Mouse (Mus musculus) MEL (cell line): ENCODE results near the gene Spp2. TPM values are rescaled to one million over a fixed set of nuclear protein-coding genes. Genes with fewer than 3 reads are reported as not detected.
A peak's percentile ranks its signal among the peaks of the same experiment; 100 is the strongest.

ENCODE experiments used
- DNase-seq: peaks from one replicate; pipeline ENCODE4 v3.0.0; 2011; ENCODE audit warnings: low read depth, low spot score
- H3K27ac ChIP-seq: 2 replicates; pipeline ENCODE4 v1.5.1; 2012; ENCODE audit warnings: low read depth, mild to moderate bottlenecking, control low read depth, low read length, moderate library complexity; ENCODE audit not compliant: control insufficient read depth
- H3K27me3 ChIP-seq, 2 experiments: fragments of 150-350 bp in 1 of 2; sonication (generic) in 1 of 2; 2 replicates each; pipeline ENCODE4 v1.6.1; 2012; ENCODE audit warnings: low read length in 2 of 2, mild to moderate bottlenecking in 2 of 2, improper control_type of control experiment in 1 of 2, moderate library complexity in 1 of 2; ENCODE audit not compliant: insufficient read depth in 2 of 2, control insufficient read depth in 1 of 2
- H3K36me3 ChIP-seq, 2 experiments: 2 replicates each; pipeline ENCODE4 v1.6.1; 2012 to 2014; ENCODE audit warnings: low read length in 2 of 2, improper control_type of control experiment in 1 of 2, inconsistent platforms in 1 of 2, mild to moderate bottlenecking in 1 of 2; ENCODE audit not compliant: insufficient read depth in 2 of 2, control insufficient read depth in 1 of 2
- H3K4me1 ChIP-seq, 2 experiments: fragments of 150-350 bp in 1 of 2; sonication (generic) in 1 of 2; 2 replicates each; pipeline ENCODE4 v1.6.1; 2012; ENCODE audit warnings: low read length in 2 of 2, improper control_type of control experiment in 1 of 2, mild to moderate bottlenecking in 1 of 2; ENCODE audit not compliant: insufficient read depth in 2 of 2, control insufficient read depth in 1 of 2
- H3K4me3 ChIP-seq, 2 experiments: fragments of 150-350 bp in 1 of 2; sonication (generic) in 1 of 2; 2 replicates each; pipeline ENCODE4 v1.5.1; 2012; ENCODE audit warnings: low read depth in 2 of 2, low read length in 2 of 2, mild to moderate bottlenecking in 2 of 2, moderate library complexity in 2 of 2, control low read depth in 1 of 2, improper control_type of control experiment in 1 of 2; ENCODE audit not compliant: control insufficient read depth in 1 of 2, insufficient read depth in 1 of 2
- H3K79me2 ChIP-seq: 2 replicates; pipeline ENCODE4 v1.6.1; 2012; ENCODE audit warnings: mild to moderate bottlenecking, low read length, moderate library complexity; ENCODE audit not compliant: control insufficient read depth, poor library complexity, insufficient read depth
- H3K9ac ChIP-seq: 2 replicates; pipeline ENCODE4 v1.6.1; 2012; ENCODE audit warnings: low read depth, mild to moderate bottlenecking, control low read depth, low read length, moderate library complexity; ENCODE audit not compliant: control insufficient read depth, poor library complexity, severe bottlenecking
- H3K9me3 ChIP-seq: fragments of 150-350 bp; sonication (generic); replicated peaks from 2 replicates; pipeline ENCODE4 v1.6.1; 2012; ENCODE audit warnings: mild to moderate bottlenecking, low read length, improper control_type of control experiment, moderate library complexity; ENCODE audit not compliant: insufficient read depth
- CHD1 ChIP-seq: IDR thresholded peaks from 2 replicates; pipeline ENCODE4 v1.6.1; 2012; ENCODE audit warnings: low read depth, mild to moderate bottlenecking, inconsistent platforms, low read length, improper control_type of control experiment
- CTCF ChIP-seq, 3 experiments: IDR thresholded peaks in 2 of 3; conservative IDR thresholded peaks in 1 of 3; 2 replicates each; pipeline ENCODE4 v1.5.1; 2011 to 2012; ENCODE audit warnings: low read length in 3 of 3, low read depth in 2 of 3, mild to moderate bottlenecking in 2 of 3, improper control_type of control experiment in 1 of 3, inconsistent platforms in 1 of 3, mixed read lengths in 1 of 3, moderate library complexity in 1 of 3; ENCODE audit not compliant: control insufficient read depth in 1 of 3, insufficient read depth in 1 of 3, poor library complexity in 1 of 3, severe bottlenecking in 1 of 3
- ELF1 ChIP-seq: IDR thresholded peaks from 2 replicates; pipeline ENCODE4 v1.6.1; 2014; ENCODE audit warnings: low read depth, mild to moderate bottlenecking, inconsistent platforms, low read length, improper control_type of control experiment, moderate library complexity
- ETS1 ChIP-seq: IDR thresholded peaks from 2 replicates; pipeline ENCODE4 v1.6.1; 2012; ENCODE audit warnings: low read depth, mild to moderate bottlenecking, inconsistent platforms, low read length, improper control_type of control experiment, moderate library complexity
- GATA1 ChIP-seq: IDR thresholded peaks from 2 replicates; pipeline ENCODE4 v1.6.1; 2011; ENCODE audit warnings: low read depth, low read length, improper control_type of control experiment
- HCFC1 ChIP-seq: IDR thresholded peaks from 2 replicates; pipeline ENCODE4 v1.6.1; 2012; ENCODE audit warnings: low read depth, mild to moderate bottlenecking, inconsistent platforms, low read length, improper control_type of control experiment, moderate library complexity
- JUND ChIP-seq: IDR thresholded peaks from 2 replicates; pipeline ENCODE4 v1.6.1; 2011; ENCODE audit warnings: low read depth, mild to moderate bottlenecking, improper control_type of control experiment, low read length
- KAT2A ChIP-seq: conservative IDR thresholded peaks from 2 replicates; pipeline ENCODE4 v1.6.1; 2012; ENCODE audit warnings: low read depth, low read length, improper control_type of control experiment, inconsistent platforms
- MAFK ChIP-seq: IDR thresholded peaks from 2 replicates; pipeline ENCODE4 v1.6.1; 2011; ENCODE audit warnings: low read depth, mild to moderate bottlenecking, low read length, improper control_type of control experiment, borderline replicate concordance
- MAX ChIP-seq: IDR thresholded peaks from 2 replicates; pipeline ENCODE4 v1.6.1; 2011; ENCODE audit warnings: low read length, improper control_type of control experiment
- MAZ ChIP-seq: IDR thresholded peaks from 2 replicates; pipeline ENCODE4 v1.6.1; 2012; ENCODE audit warnings: low read depth, mild to moderate bottlenecking, inconsistent platforms, low read length, improper control_type of control experiment
- MEF2A ChIP-seq: IDR thresholded peaks from 2 replicates; pipeline ENCODE4 v1.6.1; 2014; ENCODE audit warnings: low read depth, mild to moderate bottlenecking, inconsistent platforms, low read length, improper control_type of control experiment; ENCODE audit not compliant: poor library complexity, insufficient replicate concordance, severe bottlenecking; ENCODE audit errors: extremely low read depth
- MXI1 ChIP-seq: IDR thresholded peaks from 2 replicates; pipeline ENCODE4 v1.6.1; 2011; ENCODE audit warnings: mild to moderate bottlenecking, low read depth, low read length, improper control_type of control experiment
- NRF1 ChIP-seq: IDR thresholded peaks from 2 replicates; pipeline ENCODE4 v1.6.1; 2014; ENCODE audit warnings: low read depth, mild to moderate bottlenecking, inconsistent platforms, low read length, improper control_type of control experiment, moderate library complexity; ENCODE audit not compliant: poor library complexity, insufficient read depth, severe bottlenecking
- RAD21 ChIP-seq: IDR thresholded peaks from 2 replicates; pipeline ENCODE4 v1.6.1; 2011; ENCODE audit warnings: mild to moderate bottlenecking, low read depth, low read length, improper control_type of control experiment
- SMC3 ChIP-seq: IDR thresholded peaks from 2 replicates; pipeline ENCODE4 v1.6.1; 2011; ENCODE audit warnings: low read depth, low read length, improper control_type of control experiment
- UBTF ChIP-seq: IDR thresholded peaks from 2 replicates; pipeline ENCODE4 v1.6.1; 2012; ENCODE audit warnings: low read depth, mild to moderate bottlenecking, inconsistent platforms, low read length, improper control_type of control experiment, moderate library complexity, borderline replicate concordance; ENCODE audit not compliant: insufficient read depth
- ZC3H11A ChIP-seq: IDR thresholded peaks from 2 replicates; pipeline ENCODE4 v1.6.1; 2012; ENCODE audit warnings: low read depth, mild to moderate bottlenecking, inconsistent platforms, low read length, improper control_type of control experiment
- polyA plus RNA-seq, 2 experiments: library from polyadenylated mRNA; stranded (reverse) in 1 of 2; unstranded in 1 of 2; fragments of >175 nt in 1 of 2; fragments of >200 nt in 1 of 2; gene quantifications; 2 replicates each; pipeline versions ENCODE4 v1.2.1 to v1.2.4; 2012; ENCODE audit warnings: low replicate concordance in 2 of 2, low read depth in 1 of 2; ENCODE audit not compliant: insufficient read length in 2 of 2, insufficient read depth in 1 of 2, missing spikeins in 1 of 2
- total RNA-seq: library from RNA; depleted of rRNA; stranded (reverse); fragments of 300-350 nt; gene quantifications from 2 replicates; pipeline ENCODE4 v1.2.3, GENCODE M21; 2012

Spp2 gene
- total and polyA plus RNA-seq, 3 experiments: not detected

- peaks cover 0 to 2% of the 10 kb centered on the region in 2 experiments; a peak in 1 of 4 replicates for H3K4me1 ChIP-seq
- no peaks in the 10 kb centered on the region for H3K79me2 ChIP-seq
- H3K9me3 ChIP-seq: no peaks in the 10 kb centered on the region
- no peaks in the 10 kb centered on the region for H3K27me3 ChIP-seq
- peaks cover 0 to 2% of the 10 kb centered on the region in 2 experiments; a peak in 2 of 4 replicates for H3K36me3 ChIP-seq
- H3K9ac ChIP-seq: no peak overlapping the region
- H3K27ac ChIP-seq: no peak overlapping the region
- no peak for TF ChIP-seq UBTF
- TF ChIP-seq CTCF (IDR thresholded peaks at IDR 0.05 in 2 of 3, conservative IDR thresholded peaks at IDR 0.05 in 1 of 3; ENCODE audit: control insufficient read depth in 1 of 3, insufficient read depth in 1 of 3, low read depth in 2 of 3, low read length in 3 of 3, poor library complexity in 1 of 3, severe bottlenecking in 1 of 3): peak in 2 of 3 experiments; percentile 31 to 60; a peak in 4 of 6 replicates
- TF ChIP-seq MAZ: no peak
- peak; percentile 51 for TF ChIP-seq ZC3H11A
- peak; percentile 77 for TF ChIP-seq SMC3
- TF ChIP-seq RAD21: peak; percentile 67
- DNase-seq: peak; percentile 31
- no peak overlapping the region for H3K4me3 ChIP-seq
These were observed 67.1 kb downstream of the Spp2 start for GRCm38 (mm10) chr1:88473899-88474298.

DNA sequence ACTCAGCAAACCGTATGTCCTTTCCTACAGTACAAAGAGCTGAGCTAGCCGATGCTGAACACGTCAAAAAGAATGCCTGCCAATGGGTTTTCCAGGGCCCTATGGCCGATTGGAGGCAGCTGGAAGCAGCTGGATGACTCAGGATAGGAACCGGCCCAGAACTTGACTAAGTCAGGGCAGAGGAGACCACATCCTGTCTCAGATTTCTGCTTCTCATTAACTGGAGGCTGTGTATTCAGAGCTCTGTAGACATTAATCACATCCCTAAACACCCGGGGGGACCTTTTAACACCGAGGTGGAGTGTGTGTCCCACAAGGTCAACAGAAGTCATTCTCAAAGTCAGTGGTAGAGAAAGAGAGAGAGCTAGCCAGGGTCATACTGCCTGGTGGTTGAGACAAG lies 67.8 kb downstream of the Spp2 start:
- H3K4me1 ChIP-seq: peaks cover 0 to 2% of the 10 kb centered on the region in 2 experiments; a peak in 1 of 4 replicates
- no peaks in the 10 kb centered on the region for H3K27me3 ChIP-seq
- DNase-seq: no peak
- no peak overlapping the region for H3K9ac ChIP-seq
- H3K4me3 ChIP-seq: no peak overlapping the region
- H3K27ac ChIP-seq: no peak overlapping the region
- H3K36me3 ChIP-seq: peaks cover 0 to 2% of the 10 kb centered on the region in 2 experiments; a peak in 2 of 4 replicates
- H3K79me2 ChIP-seq: no peaks in the 10 kb centered on the region
- no peak for TF ChIP-seq CHD1
- TF ChIP-seq HCFC1: no peak
- TF ChIP-seq JUND: no peak
- TF ChIP-seq ETS1: no peak
- no peak for TF ChIP-seq MAX
- TF ChIP-seq KAT2A: no peak
- TF ChIP-seq MXI1: no peak
- no peak for TF ChIP-seq NRF1
- TF ChIP-seq GATA1: no peak
- TF ChIP-seq RAD21: no peak
- no peak for TF ChIP-seq ZC3H11A
- no peak for TF ChIP-seq MAZ
- TF ChIP-seq MAFK: no peak
- no peak for TF ChIP-seq MEF2A
- no peak for TF ChIP-seq ELF1
- H3K9me3 ChIP-seq: no peaks in the 10 kb centered on the region
